Mouse (Mus musculus) intestine, postnatal 0 days (tissue): Measurements from ENCODE around the gene Hnrnpul2. TPM values are rescaled to one million over a fixed set of nuclear protein-coding genes. Genes with fewer than 3 reads are reported as not detected.

Source experiments
- ATAC-seq: fragments of 200-750 bp; cut with Nextera tagmentation; 2 replicates; pipeline ENCODE4 v1.8.0; 2017; ENCODE audit warnings: mild to moderate bottlenecking, moderate TSS enrichment, moderate library complexity
- H3K27ac ChIP-seq: fragments of 300-500 bp; sonication (generic); 2 replicates; pipeline ENCODE4 v1.5.1; 2014; ENCODE audit warnings: mild to moderate bottlenecking, low read depth, low read length, moderate library complexity
- H3K27me3 ChIP-seq: fragments of 300-500 bp; sonication (generic); replicated peaks from 2 replicates; pipeline ENCODE4 v1.6.1; 2014; ENCODE audit warnings: low read length, mixed read lengths; ENCODE audit not compliant: control insufficient read depth, insufficient read depth
- H3K36me3 ChIP-seq: fragments of 300-500 bp; sonication (generic); 2 replicates; pipeline ENCODE4 v1.6.1; 2014; ENCODE audit warnings: mild to moderate bottlenecking, moderate library complexity; ENCODE audit not compliant: control insufficient read depth, insufficient read depth
- H3K4me1 ChIP-seq: fragments of 300-500 bp; sonication (generic); replicated peaks from 2 replicates; pipeline ENCODE4 v1.6.1; 2014; ENCODE audit warnings: antibody characterized with exemption, low read length, mixed read lengths; ENCODE audit not compliant: control insufficient read depth, insufficient read depth
- H3K4me2 ChIP-seq: fragments of 300-500 bp; sonication (generic); replicated peaks from 2 replicates; pipeline ENCODE4 v1.6.1; 2014; ENCODE audit warnings: low read depth, mild to moderate bottlenecking, moderate library complexity
- H3K4me3 ChIP-seq: fragments of 300-500 bp; sonication (generic); 2 replicates; pipeline ENCODE4 v1.5.1; 2014; ENCODE audit warnings: low read depth, low read length
- H3K9ac ChIP-seq: fragments of 300-500 bp; sonication (generic); 2 replicates; pipeline ENCODE4 v1.6.1; 2014; ENCODE audit warnings: mild to moderate bottlenecking, low read depth, low read length
- H3K9me3 ChIP-seq: fragments of 300-500 bp; sonication (generic); 2 replicates; pipeline ENCODE4 v1.6.1; 2016; ENCODE audit warnings: mixed run types; ENCODE audit not compliant: control insufficient read depth
- CTCF ChIP-seq: sonication (generic); IDR thresholded peaks from 2 replicates; pipeline ENCODE4 v1.5.1; 2016; ENCODE audit warnings: low read depth, mild to moderate bottlenecking, control low read depth, antibody characterized with exemption, moderate library complexity
- WGBS: fragments of 180-500 bp; shearing (Covaris S2); extraction: QIAGEN DNeasy Blood & Tissue Kit; methylation state at CpG from one replicate; pipeline ENCODE4 v1.1.7; 2014; 5-methylcytosine and 5-hydroxymethylcytosine counted together
- polyA plus RNA-seq: library from polyadenylated mRNA; unstranded; fragments of >200 nt; fragmentation: Nextera tagmentation; extraction: Ambion mirVana; gene quantifications from 2 replicates; pipeline ENCODE4 v1.2.1, GENCODE M21; 2015

The Hnrnpul2 gene
- polyA plus RNA-seq, 1 experiment from 2014 or later, result 5.4 TPM

DNA sequence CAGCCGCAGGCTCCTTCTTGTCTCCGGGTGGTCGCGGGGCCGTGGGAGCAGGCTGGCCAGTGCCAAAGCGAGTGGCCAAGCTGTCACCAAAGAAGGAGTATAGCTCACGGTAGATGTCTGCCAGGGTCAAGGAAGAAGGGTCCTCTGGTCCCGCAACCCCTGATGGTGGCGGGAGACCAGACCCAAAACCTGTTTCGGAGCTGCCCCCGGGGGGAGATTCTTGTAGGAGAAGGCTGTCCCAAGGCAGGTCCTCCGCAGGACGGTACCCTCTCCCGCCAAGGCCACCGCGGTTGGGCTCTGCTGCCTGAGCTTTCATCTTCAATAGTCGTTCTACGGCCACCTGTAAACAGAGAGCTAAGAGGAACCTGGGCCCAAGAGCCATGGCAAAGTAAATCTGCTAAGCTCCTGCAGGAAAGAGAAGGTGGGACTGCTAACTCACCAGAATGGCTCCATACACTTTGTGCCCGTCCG lies 44.8 kb upstream of the Hnrnpul2 start:
- peak overlapping the region; percentile 98 for H3K27ac ChIP-seq
- no peaks in the 10 kb centered on the region for H3K27me3 ChIP-seq
- TF ChIP-seq CTCF, result no peak
- H3K9ac ChIP-seq, result peak overlapping the region; percentile 89
- peaks cover 5% of the 10 kb centered on the region; the same call in 1 of the 2 replicates for H3K4me1 ChIP-seq
- no peaks in the 10 kb centered on the region for H3K9me3 ChIP-seq
- no peaks in the 10 kb centered on the region; the same call in none of the 2 replicates for H3K36me3 ChIP-seq
- no peak for ATAC-seq
- H3K4me2 ChIP-seq, result peak overlapping the region; percentile 96
- WGBS, result 2% methylated on average over 20 of the region's 20 CpGs
- peak overlapping the region; percentile 73 for H3K4me3 ChIP-seq

DNA sequence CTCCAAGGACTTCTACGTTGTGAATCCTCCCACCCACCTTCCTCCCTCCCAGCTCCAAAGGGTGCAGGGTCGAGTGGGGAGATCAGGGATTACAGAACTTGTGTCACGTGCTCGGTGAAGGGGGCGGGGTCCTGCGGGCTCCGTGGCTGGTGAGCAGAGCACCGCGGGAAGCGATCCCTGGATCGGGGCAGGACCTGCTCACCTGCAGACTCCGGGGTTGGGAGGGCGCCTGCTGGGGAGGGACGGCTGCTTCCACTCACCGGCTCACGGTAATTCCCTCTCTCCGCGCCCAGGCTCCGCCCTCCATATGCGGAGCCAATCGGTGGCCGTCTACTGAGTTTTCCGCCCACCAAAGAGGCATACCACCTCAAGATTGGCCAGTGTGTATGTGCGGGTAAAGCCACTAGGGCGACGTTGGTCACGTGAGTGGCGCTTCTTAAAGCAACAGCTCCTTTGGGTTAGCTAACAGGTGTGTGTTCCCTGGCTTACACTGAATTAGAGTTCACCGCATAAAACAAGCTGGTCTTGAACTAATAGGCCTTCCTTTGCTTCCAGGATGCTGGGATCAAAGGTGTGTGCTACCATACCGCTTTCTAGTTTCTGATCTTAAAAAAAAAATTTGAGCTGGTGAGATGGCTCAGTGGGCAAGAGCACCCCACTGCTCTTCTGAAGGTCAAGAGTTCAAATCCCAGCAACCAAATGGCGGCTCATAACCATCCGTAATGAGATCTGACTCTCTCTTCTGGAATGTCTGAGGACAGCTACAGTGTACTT lies 33.6 kb upstream of the Hnrnpul2 start, which contains the start of gene Taf6l:
Gene Taf6l, minus strand, starts transcription at position 410 of the 774 bp plus-strand sequence.
- Histone ChIP-seq H3K27ac (peak within 1 kb of the TSS; percentile 47; the same call in 1 of the 2 replicates), H3K9me3 (no peaks in the 10 kb centered on the region), H3K9ac (peak within 1 kb of the TSS; percentile 64), H3K4me2 (peak within 1 kb of the TSS; percentile 60), H3K4me1 (no peaks in the 10 kb centered on the region), H3K27me3 (no peaks in the 10 kb centered on the region), H3K4me3 (peak within 1 kb of the TSS; percentile 61), H3K36me3 (peaks cover 17% of the 10 kb centered on the region)
- TF ChIP-seq CTCF, result peak; percentile 54
- whole genome bisulfite sequencing, result 1% methylated on average over 32 of the region's 32 CpGs
- ATAC-seq, result peak; percentile 100

DNA sequence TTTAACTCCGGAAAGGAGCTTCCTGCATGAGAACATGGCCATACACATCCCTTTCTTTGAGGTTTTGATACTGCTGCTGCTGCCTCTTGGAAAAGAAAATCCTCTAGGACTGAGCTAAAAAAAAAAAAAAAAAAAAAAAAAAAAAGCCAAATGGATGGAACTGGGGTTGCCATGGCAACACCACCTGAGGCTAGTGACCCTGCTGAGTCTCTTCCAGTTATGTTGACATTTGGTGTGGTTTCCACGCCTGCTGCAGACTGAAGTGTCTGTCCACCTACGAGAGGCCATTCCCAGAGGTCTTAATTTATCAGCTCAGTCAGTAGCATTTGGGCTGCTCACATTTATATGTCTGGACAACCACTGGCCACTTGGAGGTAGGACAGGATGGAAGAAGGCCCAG lies 31.3 kb upstream of the Hnrnpul2 start:
- no peak overlapping the region for H3K27ac ChIP-seq
- H3K36me3 ChIP-seq, result peaks cover 12% of the 10 kb centered on the region
- ATAC-seq, result no peak
- H3K9me3 ChIP-seq, result no peaks in the 10 kb centered on the region
- H3K27me3 ChIP-seq, result no peaks in the 10 kb centered on the region
- TF ChIP-seq CTCF, result no peak
- H3K9ac ChIP-seq, result no peak overlapping the region
- H3K4me3 ChIP-seq, result no peak overlapping the region
- 38% methylated on average over 3 of the region's 3 CpGs for WGBS
- H3K4me1 ChIP-seq, result no peaks in the 10 kb centered on the region
- no peak overlapping the region for H3K4me2 ChIP-seq

DNA sequence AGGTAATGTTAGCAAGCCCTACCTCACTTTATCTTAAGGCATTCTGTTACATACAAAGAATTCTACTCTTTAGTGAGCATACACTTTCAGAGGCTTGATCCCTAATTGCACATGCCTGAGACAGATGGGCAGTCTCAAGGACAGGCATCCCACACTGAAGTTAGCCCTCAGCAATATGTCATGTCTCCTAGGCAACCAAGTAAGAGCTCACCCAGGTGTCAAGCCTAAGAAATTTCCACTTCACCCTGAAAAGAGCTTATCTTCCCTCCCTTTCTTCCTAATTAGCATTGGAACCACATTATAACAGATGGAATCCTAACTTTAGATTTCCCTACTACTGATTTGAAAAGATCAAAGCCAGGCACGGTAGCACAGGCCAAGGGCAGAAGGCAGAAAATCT lies 30.6 kb upstream of the Hnrnpul2 start:
- H3K9me3 ChIP-seq, result no peaks in the 10 kb centered on the region
- 61% methylated on average over 1 of the region's 1 CpGs for WGBS
- ATAC-seq, result no peak

DNA sequence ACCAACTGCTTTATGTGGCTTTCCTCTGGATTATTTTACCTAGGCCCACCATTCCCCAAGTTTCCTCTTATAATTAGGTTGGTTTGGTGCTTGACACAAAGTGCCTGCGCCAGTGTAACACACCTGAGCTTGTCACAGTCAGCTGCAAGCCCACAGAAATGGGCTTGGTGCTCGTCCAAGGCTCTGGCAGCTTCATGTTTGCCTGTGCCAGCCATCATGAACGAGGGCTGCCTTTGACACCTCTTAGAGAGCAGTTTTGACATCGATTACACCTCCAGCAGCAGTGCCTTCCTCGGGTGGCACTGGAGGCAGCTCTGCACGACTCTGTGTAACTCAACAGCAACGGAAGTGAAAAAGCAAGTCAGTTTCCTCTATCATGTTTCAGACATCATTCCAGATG lies 29.6 kb upstream of the Hnrnpul2 start:
- WGBS, result 86% methylated on average over 7 of the region's 7 CpGs

More for the DNA sequence above, 30.6 kb upstream of the Hnrnpul2 start:
- H3K27me3 ChIP-seq, result no peaks in the 10 kb centered on the region
- no peak overlapping the region for H3K4me2 ChIP-seq
- H3K9ac ChIP-seq, result no peak overlapping the region
- H3K36me3 ChIP-seq, result peaks cover 16% of the 10 kb centered on the region
- no peak overlapping the region for H3K27ac ChIP-seq
- no peaks in the 10 kb centered on the region for H3K4me1 ChIP-seq
- no peak for TF ChIP-seq CTCF
- no peak overlapping the region for H3K4me3 ChIP-seq

DNA sequence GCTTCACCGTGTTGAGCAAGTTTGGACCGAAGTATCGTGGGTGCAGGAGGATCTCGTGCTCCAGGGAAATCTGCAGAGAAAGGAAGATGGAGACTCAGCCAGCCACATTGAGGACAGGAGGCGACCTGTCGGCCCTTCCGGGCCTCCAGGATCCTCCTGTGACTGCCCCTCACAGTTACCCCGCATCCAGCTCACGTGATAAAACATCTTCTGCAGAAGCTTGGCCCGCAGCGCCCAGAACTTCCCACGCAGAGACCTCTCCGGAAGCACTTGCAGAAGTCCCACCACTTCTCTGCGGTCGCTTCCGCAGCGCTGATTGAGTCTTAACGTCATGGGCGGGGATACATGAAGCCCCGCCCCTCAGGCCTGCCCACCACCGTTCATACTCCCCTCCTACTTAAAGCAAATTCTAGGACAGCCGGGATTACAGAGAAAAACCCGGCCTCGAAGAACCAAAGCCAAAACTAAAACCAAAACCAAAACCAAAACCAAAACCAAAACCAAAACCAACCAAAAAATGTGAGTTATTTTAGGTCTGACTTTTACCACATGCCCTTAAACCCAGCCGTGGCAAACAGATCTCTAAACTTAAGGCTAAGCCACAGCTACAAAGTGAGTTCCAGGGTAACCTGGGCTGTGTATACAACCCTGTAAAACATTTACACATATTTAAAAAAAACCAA lies 21.4 kb upstream of the Hnrnpul2 start, which contains the start of gene Polr2g:
Gene Polr2g, minus strand, starts transcription at position 314 of the 683 bp plus-strand sequence.
- H3K4me2 ChIP-seq, result peak within 1 kb of the TSS; percentile 81
- peak within 1 kb of the TSS; percentile 68 for H3K9ac ChIP-seq
- H3K4me3 ChIP-seq, result peak within 1 kb of the TSS; percentile 69
- H3K9me3 ChIP-seq, result no peaks in the 10 kb centered on the region
- peak within 1 kb of the TSS; percentile 71 for H3K27ac ChIP-seq
- H3K4me1 ChIP-seq, result 0 out of 2 replicates have a peak, but pooled peaks cover 4% of the 10 kb centered on the region
- peaks cover 23% of the 10 kb centered on the region for H3K36me3 ChIP-seq
- TF ChIP-seq CTCF, result no peak
- 1% methylated on average over 25 of the region's 25 CpGs for WGBS
- peak; percentile 74 for ATAC-seq
- H3K27me3 ChIP-seq, result no peaks in the 10 kb centered on the region

More for the DNA sequence above, 29.6 kb upstream of the Hnrnpul2 start:
- Histone ChIP-seq H3K4me1 (no peaks in the 10 kb centered on the region), H3K9ac (no peak overlapping the region), H3K36me3 (peaks cover 26% of the 10 kb centered on the region), H3K27me3 (no peaks in the 10 kb centered on the region), H3K27ac (no peak overlapping the region), H3K9me3 (no peaks in the 10 kb centered on the region), H3K4me2 (no peak overlapping the region), H3K4me3 (no peak overlapping the region)
- no peak for TF ChIP-seq CTCF
- ATAC-seq, result no peak
